Mouse (Mus musculus) monocyte, adult 2 months (primary cell): ENCODE data around the gene Gdf15.

ENCODE experiments used
- DNase-seq, 2 experiments: peaks; one replicate each; pipeline ENCODE4 v3.0.0; 2022; ENCODE audit warnings: low spot score in 2 of 2, low read depth in 1 of 2

Gdf15 gene

GRCm38 (mm10) chr8:70629574-70630531 is 2.4 kb downstream of the Gdf15 start:
- peak; percentile 62 to 88 for DNase-seq

GRCm38 (mm10) chr8:70628986-70629490 is 3.2 kb downstream of the Gdf15 start:
- DNase-seq: no peak

- no peak for DNase-seq
Measured at GRCm38 (mm10) chr8:70627041-70627440, 5.2 kb downstream of the Gdf15 start.

GRCm38 (mm10) chr8:70625104-70625503 is 7.2 kb downstream of the Gdf15 start:
- DNase-seq: no peak

- no peak for DNase-seq
Measured at GRCm38 (mm10) chr8:70622220-70622619, 10.0 kb downstream of the Gdf15 start.

- DNase-seq: peak; percentile 90 to 92
Measured at GRCm38 (mm10) chr8:70618888-70619334, 13.3 kb downstream of the Gdf15 start.

GRCm38 (mm10) chr8:70617985-70618384 is 14.3 kb downstream of the Gdf15 start:
- no peak for DNase-seq

- DNase-seq: peak in 1 of 2 experiments; percentile 64
Measured at GRCm38 (mm10) chr8:70616645-70617044, 15.6 kb downstream of the Gdf15 start.

- peak in 1 of 2 experiments; percentile 60 for DNase-seq
Measured at GRCm38 (mm10) chr8:70615894-70616293, 16.4 kb downstream of the Gdf15 start, which contains the start of gene Lrrc25. Gene Lrrc25 (plus strand): TSS chr8:70616155.

GRCm38 (mm10) chr8:70615281-70615680 is 17.0 kb downstream of the Gdf15 start:
- DNase-seq: no peak

- no peak for DNase-seq
Measured at GRCm38 (mm10) chr8:70614469-70614868, 17.8 kb downstream of the Gdf15 start.

GRCm38 (mm10) chr8:70613763-70614162 is 18.5 kb downstream of the Gdf15 start:
- DNase-seq: no peak

- peak in 1 of 2 experiments; percentile 90 for DNase-seq
Measured at GRCm38 (mm10) chr8:70611849-70612248, 20.4 kb downstream of the Gdf15 start.

- peak in 1 of 2 experiments; percentile 81 for DNase-seq
Measured at GRCm38 (mm10) chr8:70610796-70611771, 21.2 kb downstream of the Gdf15 start.

- DNase-seq: peak; percentile 90 to 93
Measured at GRCm38 (mm10) chr8:70609849-70610795, 22.1 kb downstream of the Gdf15 start.

- peak; percentile 65 to 78 for DNase-seq
Measured at GRCm38 (mm10) chr8:70609368-70609848, 22.8 kb downstream of the Gdf15 start.

GRCm38 (mm10) chr8:70608749-70609367 is 23.4 kb downstream of the Gdf15 start, which contains the start of gene Ssbp4:
Gene Ssbp4 (minus strand): TSS chr8:70608872.
- DNase-seq: no peak

- DNase-seq: no peak
Measured at GRCm38 (mm10) chr8:70607898-70608748, 24.1 kb downstream of the Gdf15 start.
